Mouse (Mus musculus): ENCODE data around the gene Pitpnc1.

DNA sequence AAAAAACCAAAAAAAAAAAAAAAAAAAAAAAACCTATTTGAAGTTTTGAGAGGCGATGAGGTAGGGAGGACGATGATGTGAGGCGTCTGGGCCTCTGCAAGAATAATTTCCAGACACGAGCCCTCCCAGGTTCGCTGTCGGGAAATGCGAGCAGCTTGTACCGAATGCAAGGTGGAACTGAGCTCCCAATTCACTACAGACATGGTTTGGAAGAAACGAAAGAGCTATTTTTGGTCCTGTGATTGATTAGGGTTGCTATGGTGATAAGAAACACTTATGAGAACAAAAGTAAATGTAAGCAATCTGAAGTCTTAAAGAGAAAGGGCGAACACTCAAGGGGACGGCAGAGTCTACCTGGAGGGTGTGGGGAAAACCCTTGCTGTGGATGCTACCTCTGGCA is 164.3 kb downstream of the Pitpnc1 start:
- TF ChIP-seq CTCF (IDR thresholded peaks at IDR 0.05; ENCODE audit: low read depth) (no peak), EP300 (IDR thresholded peaks at IDR 0.05; ENCODE audit: low read depth) (no peak)
